Mouse (Mus musculus) gonadal fat pad, adult 2 months (tissue): ENCODE data around the gene Gm45623. TPM values are rescaled to one million over a fixed set of nuclear protein-coding genes. Genes with fewer than 3 reads are reported as not detected.

Experiments used
- polyA plus RNA-seq: library from polyadenylated mRNA; depleted of rRNA; stranded (reverse); fragments of >200 nt; gene quantifications from 2 replicates; pipeline ENCODE4 v1.2.3, GENCODE M21; 2012; rRNA removed

The Gm45623 gene
- polyA plus RNA-seq, 1 experiment, result 0.11 TPM

Other genes with a start within 250 kb of the Gm45623 start
- 1.3 and 2.1 TPM in 2 replicates for gene Fbxl21, start 231.4 kb downstream of the Gm45623 start, polyA plus RNA-seq
- 0.27 TPM in 1 of 2 replicates, not detected in the other for gene Lect2, start 205.3 kb downstream of the Gm45623 start, polyA plus RNA-seq
- gene Tgfbi, start 144.3 kb downstream of the Gm45623 start, polyA plus RNA-seq, result 42.4 and 49.4 TPM in 2 replicates
- gene Smad5, start 50.8 kb downstream of the Gm45623 start, polyA plus RNA-seq, result 25.8 and 31.7 TPM in 2 replicates
- not detected in 2 replicates for gene Trpc7, start 142.2 kb upstream of the Gm45623 start, polyA plus RNA-seq